Mouse (Mus musculus) adipocyte (in vitro differentiated cells): ENCODE results near the gene Stard13.

Source experiments
- DNase-seq: peaks from one replicate; pipeline ENCODE4 v3.0.0-alpha.2; 2016; ENCODE audit warnings: low spot score

Gene Stard13

GRCm38 (mm10) chr5:151018959-151019358, 214.7 kb downstream of the Stard13 start:
- no peak for DNase-seq

GRCm38 (mm10) chr5:151018450-151018849, 215.2 kb downstream of the Stard13 start:
- no peak for DNase-seq

- DNase-seq, result peak; percentile 12
Observed at GRCm38 (mm10) chr5:151004216-151004755, 229.3 kb downstream of the Stard13 start.

- no peak for DNase-seq
Observed at GRCm38 (mm10) chr5:151002051-151002450, 231.6 kb downstream of the Stard13 start.

GRCm38 (mm10) chr5:151001111-151001510, 232.5 kb downstream of the Stard13 start:
- DNase-seq, result no peak

- DNase-seq, result no peak
Observed at GRCm38 (mm10) chr5:150996586-150996985, 237.1 kb downstream of the Stard13 start.

GRCm38 (mm10) chr5:150994096-150994495, 239.5 kb downstream of the Stard13 start:
- no peak for DNase-seq
